Mouse (Mus musculus): ENCODE results near the gene Olfr818. TPM values are rescaled to one million over a fixed set of nuclear protein-coding genes. Genes with fewer than 3 reads are reported as not detected.
"Not testable (repeated sequence)": the region's sequence is repeated elsewhere in the genome, so short reads cannot be mapped to it uniquely, and the experiment has no call there.

Gene Olfr818
- not detected in 2 replicates for polyA plus RNA-seq (2014; fragmentation: Nextera tagmentation; extraction: Ambion mirVana)

DNA sequence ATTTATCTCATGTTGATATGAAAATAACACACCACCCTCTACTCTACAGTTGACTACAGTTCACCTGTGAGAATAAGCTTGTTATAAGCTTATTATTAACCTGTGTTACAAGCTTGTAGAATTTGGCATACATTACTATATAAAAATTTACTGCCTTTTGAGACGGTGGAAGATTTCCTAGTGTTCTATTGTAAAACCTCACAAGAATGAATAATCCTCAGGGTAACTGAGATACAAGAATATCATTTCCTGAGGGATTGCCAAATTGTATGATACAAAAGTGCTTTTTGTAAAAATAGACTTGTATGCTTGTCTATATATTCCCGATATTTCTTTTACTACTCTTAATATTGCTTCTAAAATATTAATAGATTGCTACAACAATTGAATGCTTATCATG is at the start of gene Olfr818:
TSS of gene Olfr818 (minus strand) at position 101 of the 400 bp plus-strand sequence.
- Histone ChIP-seq H3K27me3 (ENCODE audit: control insufficient read depth, insufficient read depth, low read length) (no peaks in the 10 kb centered on the region), H3K27ac (ENCODE audit: low read depth, low read length) (no peak within 1 kb of the TSS), H3K4me1 (ENCODE audit: control insufficient read depth, insufficient read depth, low read length) (no peaks in the 10 kb centered on the region), H3K4me3 (ENCODE audit: low read depth, low read length) (no peak within 1 kb of the TSS), H3K4me2 (ENCODE audit: low read depth) (no peak within 1 kb of the TSS), H3K36me3 (ENCODE audit: control insufficient read depth, insufficient read depth, low read length) (no peaks in the 10 kb centered on the region), H3K9ac (ENCODE audit: low read length) (no peak within 1 kb of the TSS), H3K9me3 (ENCODE audit: control insufficient read depth, low read length) (no peaks in the 10 kb centered on the region)
- ATAC-seq (ENCODE audit: insufficient read depth, low FRiP score, low TSS enrichment) (no peak), DNase-seq (ENCODE audit: low spot score) (no peak)
- WGBS = 92% methylated on average over 2 of the region's 2 CpGs

DNA sequence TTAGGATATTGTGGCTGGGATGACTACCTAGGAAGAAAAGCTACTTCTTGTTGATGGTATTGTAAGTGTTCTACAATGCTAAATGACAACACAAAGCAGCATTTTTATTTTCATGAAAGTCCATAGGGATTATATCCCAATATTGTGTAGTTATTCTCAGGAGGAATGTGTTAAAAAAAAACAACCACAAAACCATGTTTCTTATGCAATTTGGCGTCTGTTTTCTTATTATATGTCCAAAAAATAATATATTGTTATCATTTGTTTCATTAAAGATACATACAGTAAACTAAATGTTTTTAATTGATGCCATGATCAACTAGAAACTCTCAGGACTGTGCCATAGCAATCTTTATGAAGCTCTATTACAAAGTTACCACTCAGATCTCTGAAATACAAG is 36.1 kb upstream of the Olfr818 start, which contains the start of gene Gm10310:
TSS of gene Gm10310 (minus strand) at position 101 of the 400 bp plus-strand sequence.
- not testable (repeated sequence) for H3K4me1 ChIP-seq (ENCODE audit: control insufficient read depth, insufficient read depth, low read length); H3K9ac ChIP-seq (ENCODE audit: low read length); ATAC-seq (ENCODE audit: insufficient read depth, low FRiP score, low TSS enrichment); H3K27ac ChIP-seq (ENCODE audit: low read depth, low read length); H3K4me2 ChIP-seq (ENCODE audit: low read depth); DNase-seq (ENCODE audit: low spot score); H3K9me3 ChIP-seq (ENCODE audit: control insufficient read depth, low read length); H3K36me3 ChIP-seq (ENCODE audit: control insufficient read depth, insufficient read depth, low read length); H3K27me3 ChIP-seq (ENCODE audit: control insufficient read depth, insufficient read depth, low read length); H3K4me3 ChIP-seq (ENCODE audit: low read depth, low read length)
- no CpG with 5 or more reads among the region's 1 CpGs for WGBS

GRCm38 (mm10) chr10:129981867-129982266 is 33.0 kb upstream of the Olfr818 start:
- not testable (repeated sequence) for H3K4me3 ChIP-seq (ENCODE audit: low read depth, low read length); H3K9ac ChIP-seq (ENCODE audit: low read length); H3K36me3 ChIP-seq (ENCODE audit: control insufficient read depth, insufficient read depth, low read length); H3K27me3 ChIP-seq (ENCODE audit: control insufficient read depth, insufficient read depth, low read length); H3K9me3 ChIP-seq (ENCODE audit: control insufficient read depth, low read length); H3K27ac ChIP-seq (ENCODE audit: low read depth, low read length); H3K4me1 ChIP-seq (ENCODE audit: control insufficient read depth, insufficient read depth, low read length); DNase-seq (ENCODE audit: low spot score); H3K4me2 ChIP-seq (ENCODE audit: low read depth)
- peak; percentile 69 for ATAC-seq (ENCODE audit: insufficient read depth, low FRiP score, low TSS enrichment)
- no CpG with 5 or more reads among the region's 3 CpGs for WGBS

GRCm38 (mm10) chr10:129976040-129976439 is 27.1 kb upstream of the Olfr818 start, which contains the start of gene Olfr247:
Gene Olfr247, minus strand, starts transcription at chr10:129976140.
- H3K27me3 ChIP-seq (ENCODE audit: control insufficient read depth, insufficient read depth, low read length); DNase-seq (ENCODE audit: low spot score); H3K4me1 ChIP-seq (ENCODE audit: control insufficient read depth, insufficient read depth, low read length); ATAC-seq (ENCODE audit: insufficient read depth, low FRiP score, low TSS enrichment); H3K36me3 ChIP-seq (ENCODE audit: control insufficient read depth, insufficient read depth, low read length); H3K9ac ChIP-seq (ENCODE audit: low read length); H3K4me2 ChIP-seq (ENCODE audit: low read depth); H3K4me3 ChIP-seq (ENCODE audit: low read depth, low read length); H3K9me3 ChIP-seq (ENCODE audit: control insufficient read depth, low read length); H3K27ac ChIP-seq (ENCODE audit: low read depth, low read length): not testable (repeated sequence)
- WGBS = no CpG with 5 or more reads among the region's 2 CpGs

- H3K9ac ChIP-seq (ENCODE audit: low read length); H3K4me2 ChIP-seq (ENCODE audit: low read depth); H3K36me3 ChIP-seq (ENCODE audit: control insufficient read depth, insufficient read depth, low read length); H3K27me3 ChIP-seq (ENCODE audit: control insufficient read depth, insufficient read depth, low read length); H3K9me3 ChIP-seq (ENCODE audit: control insufficient read depth, low read length); DNase-seq (ENCODE audit: low spot score); H3K4me3 ChIP-seq (ENCODE audit: low read depth, low read length); H3K4me1 ChIP-seq (ENCODE audit: control insufficient read depth, insufficient read depth, low read length); H3K27ac ChIP-seq (ENCODE audit: low read depth, low read length): not testable (repeated sequence)
- no CpG with 5 or more reads among the region's 3 CpGs for WGBS
- ATAC-seq (ENCODE audit: insufficient read depth, low FRiP score, low TSS enrichment) = peak; percentile 55; the same call in 1 of the 2 replicates
Observed at GRCm38 (mm10) chr10:129972994-129973393, 24.1 kb upstream of the Olfr818 start.

- not testable (repeated sequence) for ATAC-seq (ENCODE audit: insufficient read depth, low FRiP score, low TSS enrichment); DNase-seq (ENCODE audit: low spot score); H3K4me3 ChIP-seq (ENCODE audit: low read depth, low read length); H3K27me3 ChIP-seq (ENCODE audit: control insufficient read depth, insufficient read depth, low read length); H3K4me2 ChIP-seq (ENCODE audit: low read depth); H3K27ac ChIP-seq (ENCODE audit: low read depth, low read length); H3K9ac ChIP-seq (ENCODE audit: low read length); H3K9me3 ChIP-seq (ENCODE audit: control insufficient read depth, low read length); H3K36me3 ChIP-seq (ENCODE audit: control insufficient read depth, insufficient read depth, low read length); H3K4me1 ChIP-seq (ENCODE audit: control insufficient read depth, insufficient read depth, low read length)
- 89% methylated on average over 2 of the region's 2 CpGs for WGBS
Observed at GRCm38 (mm10) chr10:129967166-129967565, 18.3 kb upstream of the Olfr818 start, which contains the start of gene Olfr819. Gene Olfr819, minus strand, starts transcription at chr10:129967266.

DNA sequence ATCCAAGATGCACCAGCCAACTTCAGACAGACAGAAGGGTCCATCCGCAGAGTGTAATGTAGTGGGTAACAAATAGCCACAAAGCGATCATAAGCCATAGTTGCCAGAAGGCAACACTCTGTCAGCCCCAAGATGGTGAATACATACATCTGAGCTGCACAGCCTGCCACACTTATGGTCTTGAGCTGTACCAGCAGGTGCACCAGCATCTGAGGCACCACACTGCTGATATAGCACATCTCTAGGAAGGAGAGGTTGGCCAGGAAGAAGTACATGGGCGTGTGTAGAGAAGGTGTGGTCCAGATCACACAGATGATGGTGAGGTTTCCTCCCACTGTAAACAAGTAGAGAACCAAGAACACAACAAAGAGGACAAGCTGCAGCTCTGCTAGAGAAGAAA is 17.3 kb upstream of the Olfr818 start:
- H3K9me3 ChIP-seq (ENCODE audit: control insufficient read depth, low read length); H3K4me2 ChIP-seq (ENCODE audit: low read depth); H3K36me3 ChIP-seq (ENCODE audit: control insufficient read depth, insufficient read depth, low read length); H3K4me3 ChIP-seq (ENCODE audit: low read depth, low read length); H3K27ac ChIP-seq (ENCODE audit: low read depth, low read length); H3K9ac ChIP-seq (ENCODE audit: low read length); H3K27me3 ChIP-seq (ENCODE audit: control insufficient read depth, insufficient read depth, low read length); DNase-seq (ENCODE audit: low spot score); ATAC-seq (ENCODE audit: insufficient read depth, low FRiP score, low TSS enrichment); H3K4me1 ChIP-seq (ENCODE audit: control insufficient read depth, insufficient read depth, low read length): not testable (repeated sequence)
- 96% methylated on average over 2 of the region's 3 CpGs for WGBS

GRCm38 (mm10) chr10:129915497-129915896 is 33.4 kb downstream of the Olfr818 start, which contains the start of gene Olfr816:
Gene Olfr816, minus strand, starts transcription at chr10:129915597.
- DNase-seq (ENCODE audit: low spot score) (no peak), ATAC-seq (ENCODE audit: insufficient read depth, low FRiP score, low TSS enrichment) (no peak)
- no peaks in the 10 kb centered on the region for H3K9me3 ChIP-seq (ENCODE audit: control insufficient read depth, low read length)
- H3K4me1 ChIP-seq (ENCODE audit: control insufficient read depth, insufficient read depth, low read length) = no peaks in the 10 kb centered on the region
- H3K4me2 ChIP-seq (ENCODE audit: low read depth) = no peak within 1 kb of the TSS
- WGBS = 69% methylated on average over 1 of the region's 1 CpGs
- H3K36me3 ChIP-seq (ENCODE audit: control insufficient read depth, insufficient read depth, low read length) = no peaks in the 10 kb centered on the region
- no peak within 1 kb of the TSS for H3K9ac ChIP-seq (ENCODE audit: low read length)
- H3K27ac ChIP-seq (ENCODE audit: low read depth, low read length) = no peak within 1 kb of the TSS
- no peaks in the 10 kb centered on the region for H3K27me3 ChIP-seq (ENCODE audit: control insufficient read depth, insufficient read depth, low read length)
- no peak within 1 kb of the TSS for H3K4me3 ChIP-seq (ENCODE audit: low read depth, low read length)

GRCm38 (mm10) chr10:129905767-129906166 is 43.1 kb downstream of the Olfr818 start, which contains the start of gene Olfr815:
Gene Olfr815, minus strand, starts transcription at chr10:129905867.
- not testable (repeated sequence) for H3K4me2 ChIP-seq (ENCODE audit: low read depth); DNase-seq (ENCODE audit: low spot score); H3K4me1 ChIP-seq (ENCODE audit: control insufficient read depth, insufficient read depth, low read length); H3K27ac ChIP-seq (ENCODE audit: low read depth, low read length); H3K9ac ChIP-seq (ENCODE audit: low read length); H3K9me3 ChIP-seq (ENCODE audit: control insufficient read depth, low read length); H3K4me3 ChIP-seq (ENCODE audit: low read depth, low read length); H3K36me3 ChIP-seq (ENCODE audit: control insufficient read depth, insufficient read depth, low read length); H3K27me3 ChIP-seq (ENCODE audit: control insufficient read depth, insufficient read depth, low read length); ATAC-seq (ENCODE audit: insufficient read depth, low FRiP score, low TSS enrichment)
- WGBS = no CpG with 5 or more reads among the region's 1 CpGs

All from neural tube, embryonic 11.5 days (tissue).